Mouse (Mus musculus) CH12.LX (cell line): ENCODE data around the gene Coro2b.

ENCODE experiments used
- BHLHE40 ChIP-seq: IDR thresholded peaks from 2 replicates; pipeline ENCODE4 v1.6.1; 2011; ENCODE audit warnings: mild to moderate bottlenecking, low read depth, low read length, improper control_type of control experiment
- CTCF ChIP-seq, 2 experiments: IDR thresholded peaks in 1 of 2; conservative IDR thresholded peaks in 1 of 2; 2 replicates each; pipeline ENCODE4 v1.5.1; 2011 to 2012; ENCODE audit warnings: low read depth in 2 of 2, low read length in 2 of 2, improper control_type of control experiment in 1 of 2, inconsistent platforms in 1 of 2, mild to moderate bottlenecking in 1 of 2, moderate library complexity in 1 of 2
- E2F4 ChIP-seq: IDR thresholded peaks from 2 replicates; pipeline ENCODE4 v1.6.1; 2011; ENCODE audit warnings: low read depth, low read length, improper control_type of control experiment; ENCODE audit not compliant: insufficient replicate concordance
- EP300 ChIP-seq: IDR thresholded peaks from 2 replicates; pipeline ENCODE4 v1.6.1; 2011; ENCODE audit warnings: low read length, improper control_type of control experiment
- ETS1 ChIP-seq: conservative IDR thresholded peaks from 2 replicates; pipeline ENCODE4 v1.6.1; 2012; ENCODE audit warnings: low read depth, mild to moderate bottlenecking, inconsistent platforms, low read length, improper control_type of control experiment, moderate library complexity
- IRF4 ChIP-seq: IDR thresholded peaks from 2 replicates; pipeline ENCODE4 v1.6.1; 2014; ENCODE audit warnings: low read depth, mild to moderate bottlenecking, inconsistent platforms, low read length, improper control_type of control experiment
- JUND ChIP-seq: conservative IDR thresholded peaks from 2 replicates; pipeline ENCODE4 v1.6.1; 2011; ENCODE audit warnings: low read depth, low read length, improper control_type of control experiment
- POLR2A ChIP-seq: IDR thresholded peaks from 2 replicates; pipeline ENCODE4 v1.6.1; 2011; ENCODE audit warnings: low read depth, mild to moderate bottlenecking, improper control_type of control experiment, low read length
- POLR2AphosphoS2 ChIP-seq: IDR thresholded peaks from 2 replicates; pipeline ENCODE4 v1.6.1; 2011; ENCODE audit warnings: low read depth, low read length, improper control_type of control experiment
- SIN3A ChIP-seq: IDR thresholded peaks from 2 replicates; pipeline ENCODE4 v1.6.1; 2012; ENCODE audit warnings: low read length, improper control_type of control experiment, inconsistent platforms
- TCF12 ChIP-seq: IDR thresholded peaks from 2 replicates; pipeline ENCODE4 v1.6.1; 2014; ENCODE audit warnings: low read depth, mild to moderate bottlenecking, inconsistent platforms, low read length, improper control_type of control experiment
- USF1 ChIP-seq: IDR thresholded peaks from 2 replicates; pipeline ENCODE4 v1.6.1; 2014; ENCODE audit warnings: low read depth, mild to moderate bottlenecking, inconsistent platforms, low read length, improper control_type of control experiment
- USF2 ChIP-seq: conservative IDR thresholded peaks from 2 replicates; pipeline ENCODE4 v1.6.1; 2011; ENCODE audit warnings: low read depth, low read length, improper control_type of control experiment
- ZKSCAN1 ChIP-seq: IDR thresholded peaks from 2 replicates; pipeline ENCODE4 v1.6.1; 2012; ENCODE audit warnings: low read depth, inconsistent platforms, low read length, improper control_type of control experiment, borderline replicate concordance

GRCm38 (mm10) chr9:62458457-62458856 is 78.4 kb downstream of the Coro2b start:
- no peak for TF ChIP-seq SIN3A
- no peak for TF ChIP-seq BHLHE40
- TF ChIP-seq CTCF (conservative IDR thresholded peaks at IDR 0.05 in 1 of 2, IDR thresholded peaks at IDR 0.05 in 1 of 2; ENCODE audit: low read depth in 2 of 2, low read length in 2 of 2) = no peak
- no peak for TF ChIP-seq EP300
- no peak for TF ChIP-seq USF2
- no peak for TF ChIP-seq JUND
- TF ChIP-seq POLR2A = no peak
- TF ChIP-seq USF1 = no peak
- no peak for TF ChIP-seq TCF12
- TF ChIP-seq POLR2AphosphoS2 = no peak
- no peak for TF ChIP-seq IRF4
- no peak for TF ChIP-seq ETS1
- no peak for TF ChIP-seq E2F4
- no peak for TF ChIP-seq ZKSCAN1
